Mouse (Mus musculus) midbrain, embryonic 16.5 days (tissue): ENCODE data around the gene Gpc6. TPM values are rescaled to one million over a fixed set of nuclear protein-coding genes. Genes with fewer than 3 reads are reported as not detected.

ENCODE experiments used
- ATAC-seq: fragments of 200-750 bp; cut with Nextera tagmentation; 2 replicates; pipeline ENCODE4 v1.8.0; 2017; ENCODE audit warnings: moderate TSS enrichment
- H3K27ac ChIP-seq: fragments of 300-500 bp; sonication (generic); 2 replicates; pipeline ENCODE4 v1.5.1; 2014; ENCODE audit warnings: mild to moderate bottlenecking, low read length, mixed read lengths
- H3K27me3 ChIP-seq: fragments of 300-500 bp; sonication (generic); 2 replicates; pipeline ENCODE4 v1.6.1; 2014; ENCODE audit warnings: low read depth, low read length, mixed read lengths; ENCODE audit not compliant: control insufficient read depth, insufficient read depth
- H3K36me3 ChIP-seq: fragments of 300-500 bp; sonication (generic); 2 replicates; pipeline ENCODE4 v1.6.1; 2014; ENCODE audit warnings: mild to moderate bottlenecking, low read length, moderate library complexity, mixed read lengths; ENCODE audit not compliant: control insufficient read depth, insufficient read depth
- H3K4me1 ChIP-seq: fragments of 300-500 bp; sonication (generic); 2 replicates; pipeline ENCODE4 v1.6.1; 2014; ENCODE audit warnings: mild to moderate bottlenecking, low read length, mixed read lengths; ENCODE audit not compliant: control insufficient read depth, insufficient read depth
- H3K4me2 ChIP-seq: fragments of 300-500 bp; sonication (generic); 2 replicates; pipeline ENCODE4 v1.6.1; 2014; ENCODE audit warnings: mild to moderate bottlenecking, low read length, mixed read lengths
- H3K4me3 ChIP-seq: fragments of 300-500 bp; sonication (generic); 2 replicates; pipeline ENCODE4 v1.5.1; 2014; ENCODE audit warnings: low read depth, mild to moderate bottlenecking, low read length, moderate library complexity, mixed read lengths
- H3K9ac ChIP-seq: fragments of 300-500 bp; sonication (generic); 2 replicates; pipeline ENCODE4 v1.6.1; 2014; ENCODE audit warnings: low read depth, low read length, mixed read lengths
- H3K9me3 ChIP-seq: fragments of 300-500 bp; sonication (generic); replicated peaks from 2 replicates; pipeline ENCODE4 v1.6.1; 2014; ENCODE audit warnings: mild to moderate bottlenecking, low read length, mixed read lengths; ENCODE audit not compliant: control insufficient read depth, poor library complexity, severe bottlenecking
- WGBS: fragments of 180-500 bp; shearing (Covaris S2); extraction: QIAGEN DNeasy Blood & Tissue Kit; methylation state at CpG from one replicate; pipeline ENCODE4 v1.1.7; 2014; 5-methylcytosine and 5-hydroxymethylcytosine counted together
- polyA plus RNA-seq: library from polyadenylated mRNA; unstranded; fragments of >200 nt; fragmentation: Nextera tagmentation; extraction: Ambion mirVana; gene quantifications from 2 replicates; pipeline ENCODE4 v1.2.1, GENCODE M21; 2015

Gene Gpc6
- polyA plus RNA-seq, 1 experiment from 2014 or later = 19.7 TPM

- H3K9me3 ChIP-seq = no peaks in the 10 kb centered on the region
- no peak overlapping the region for H3K4me3 ChIP-seq
- ATAC-seq = no peak; the same call in 1 of the 2 replicates
- H3K9ac ChIP-seq = no peak overlapping the region
- no peak overlapping the region for H3K4me2 ChIP-seq
- no peak overlapping the region for H3K27ac ChIP-seq
- peaks cover 2% of the 10 kb centered on the region; the same call in 1 of the 2 replicates for H3K4me1 ChIP-seq
- no peaks in the 10 kb centered on the region for H3K27me3 ChIP-seq
- 21% methylated on average over 3 of the region's 3 CpGs for WGBS
- H3K36me3 ChIP-seq = no peaks in the 10 kb centered on the region
Observed at GRCm38 (mm10) chr14:117267823-117268601, 342.9 kb downstream of the Gpc6 start.

- H3K4me1 ChIP-seq = no peaks in the 10 kb centered on the region
- H3K4me2 ChIP-seq = no peak overlapping the region
- H3K9me3 ChIP-seq = no peaks in the 10 kb centered on the region
- no peak overlapping the region for H3K27ac ChIP-seq
- 97% methylated on average over 3 of the region's 3 CpGs for WGBS
- no peak overlapping the region for H3K4me3 ChIP-seq
- H3K36me3 ChIP-seq = no peaks in the 10 kb centered on the region
- H3K9ac ChIP-seq = no peak overlapping the region
- H3K27me3 ChIP-seq = no peaks in the 10 kb centered on the region
- ATAC-seq = no peak
Observed at GRCm38 (mm10) chr14:117283631-117284030, 358.5 kb downstream of the Gpc6 start.

GRCm38 (mm10) chr14:117293746-117294145 lies 368.6 kb downstream of the Gpc6 start:
- H3K4me1 ChIP-seq = no peaks in the 10 kb centered on the region
- H3K9me3 ChIP-seq = no peaks in the 10 kb centered on the region
- H3K4me3 ChIP-seq = no peak overlapping the region
- H3K27ac ChIP-seq = no peak overlapping the region
- no peak overlapping the region for H3K9ac ChIP-seq
- H3K27me3 ChIP-seq = no peaks in the 10 kb centered on the region
- no peak overlapping the region for H3K4me2 ChIP-seq
- ATAC-seq = no peak
- WGBS = 85% methylated on average over 4 of the region's 4 CpGs
- no peaks in the 10 kb centered on the region for H3K36me3 ChIP-seq

- no peaks in the 10 kb centered on the region for H3K36me3 ChIP-seq
- ATAC-seq = no peak
- no peak overlapping the region for H3K4me3 ChIP-seq
- no peaks in the 10 kb centered on the region for H3K9me3 ChIP-seq
- no peaks in the 10 kb centered on the region for H3K4me1 ChIP-seq
- H3K27me3 ChIP-seq = no peaks in the 10 kb centered on the region
- no peak overlapping the region for H3K27ac ChIP-seq
- no peak overlapping the region for H3K9ac ChIP-seq
- no peak overlapping the region for H3K4me2 ChIP-seq
- WGBS = 68% methylated on average over 2 of the region's 2 CpGs
Observed at GRCm38 (mm10) chr14:117296207-117296838, 371.2 kb downstream of the Gpc6 start.

GRCm38 (mm10) chr14:117301019-117301418 lies 375.9 kb downstream of the Gpc6 start:
- H3K4me1 ChIP-seq = no peaks in the 10 kb centered on the region
- no peak overlapping the region for H3K4me3 ChIP-seq
- no peak for ATAC-seq
- no peak overlapping the region for H3K9ac ChIP-seq
- no peak overlapping the region for H3K27ac ChIP-seq
- H3K36me3 ChIP-seq = no peaks in the 10 kb centered on the region
- no peaks in the 10 kb centered on the region for H3K27me3 ChIP-seq
- WGBS = 85% methylated on average over 3 of the region's 3 CpGs
- H3K9me3 ChIP-seq = no peaks in the 10 kb centered on the region
- H3K4me2 ChIP-seq = no peak overlapping the region

- no peak overlapping the region for H3K4me2 ChIP-seq
- no peaks in the 10 kb centered on the region for H3K4me1 ChIP-seq
- H3K9me3 ChIP-seq = no peaks in the 10 kb centered on the region
- no peaks in the 10 kb centered on the region for H3K27me3 ChIP-seq
- no peaks in the 10 kb centered on the region for H3K36me3 ChIP-seq
- no peak overlapping the region for H3K9ac ChIP-seq
- no peak overlapping the region for H3K27ac ChIP-seq
- WGBS = 46% methylated on average over 8 of the region's 8 CpGs
- peak; percentile 66 for ATAC-seq
- H3K4me3 ChIP-seq = no peak overlapping the region
Observed at GRCm38 (mm10) chr14:117303901-117304722, 379.0 kb downstream of the Gpc6 start.

GRCm38 (mm10) chr14:117304723-117305010 lies 379.6 kb downstream of the Gpc6 start:
- no peak overlapping the region for H3K4me2 ChIP-seq
- ATAC-seq = no peak
- no peak overlapping the region for H3K9ac ChIP-seq
- H3K4me1 ChIP-seq = no peaks in the 10 kb centered on the region
- no peaks in the 10 kb centered on the region for H3K9me3 ChIP-seq
- H3K27ac ChIP-seq = no peak overlapping the region
- H3K36me3 ChIP-seq = no peaks in the 10 kb centered on the region
- 27% methylated on average over 2 of the region's 2 CpGs for WGBS
- H3K4me3 ChIP-seq = no peak overlapping the region
- H3K27me3 ChIP-seq = no peaks in the 10 kb centered on the region

- Histone ChIP-seq H3K4me3 (no peak overlapping the region), H3K9me3 (no peaks in the 10 kb centered on the region), H3K27ac (no peak overlapping the region), H3K27me3 (no peaks in the 10 kb centered on the region), H3K36me3 (no peaks in the 10 kb centered on the region), H3K4me1 (no peaks in the 10 kb centered on the region), H3K9ac (no peak overlapping the region), H3K4me2 (no peak overlapping the region)
- no peak for ATAC-seq
- WGBS = 64% methylated on average over 3 of the region's 3 CpGs
Observed at GRCm38 (mm10) chr14:117309997-117310520, 384.9 kb downstream of the Gpc6 start.

GRCm38 (mm10) chr14:117324214-117324613 lies 399.1 kb downstream of the Gpc6 start:
- 90% methylated on average over 2 of the region's 2 CpGs for WGBS
- no peak overlapping the region for H3K9ac ChIP-seq
- H3K4me2 ChIP-seq = no peak overlapping the region
- no peak overlapping the region for H3K4me3 ChIP-seq
- ATAC-seq = no peak
- no peaks in the 10 kb centered on the region for H3K36me3 ChIP-seq
- no peaks in the 10 kb centered on the region for H3K27me3 ChIP-seq
- H3K27ac ChIP-seq = no peak overlapping the region
- H3K4me1 ChIP-seq = no peaks in the 10 kb centered on the region
- H3K9me3 ChIP-seq = no peaks in the 10 kb centered on the region
